Mouse (Mus musculus): Measurements from ENCODE around the gene Wscd1. TPM values are rescaled to one million over a fixed set of nuclear protein-coding genes. Genes with fewer than 3 reads are reported as not detected.
A peak's percentile ranks its signal among the peaks of the same experiment; 100 is the strongest.
"Not testable (repeated sequence)": the region's sequence is repeated elsewhere in the genome, so short reads cannot be mapped to it uniquely, and the experiment has no call there.

Wscd1 gene
- polyA plus RNA-seq, 1 experiment from 2014 or later = 47.7 TPM

- no peak for ATAC-seq
- H3K27me3 ChIP-seq = no peaks in the 10 kb centered on the region
- 68% methylated on average over 2 of the region's 2 CpGs for WGBS
Measured at GRCm38 (mm10) chr11:71811828-71812227, 62.1 kb downstream of the Wscd1 start.

GRCm38 (mm10) chr11:71812921-71813320, 63.2 kb downstream of the Wscd1 start:
- H3K27me3 ChIP-seq = no peaks in the 10 kb centered on the region
- H3K4me3 ChIP-seq = no peak overlapping the region
- H3K4me1 ChIP-seq = peaks cover 8% of the 10 kb centered on the region
- no peak overlapping the region for H3K4me2 ChIP-seq
- no peaks in the 10 kb centered on the region for H3K9me3 ChIP-seq (replicated peaks)
- no peak for ATAC-seq
- WGBS = 89% methylated on average over 7 of the region's 7 CpGs
- H3K27ac ChIP-seq = no peak overlapping the region
- H3K36me3 ChIP-seq (ENCODE audit: poor library complexity, severe bottlenecking) = no peaks in the 10 kb centered on the region
- no peak overlapping the region for H3K9ac ChIP-seq

More at GRCm38 (mm10) chr11:71811828-71812227, 62.1 kb downstream of the Wscd1 start:
- Histone ChIP-seq H3K36me3 (ENCODE audit: poor library complexity, severe bottlenecking) (no peaks in the 10 kb centered on the region), H3K4me2 (no peak overlapping the region), H3K27ac (no peak overlapping the region), H3K4me1 (peaks cover 8% of the 10 kb centered on the region), H3K9ac (no peak overlapping the region), H3K9me3 (replicated peaks) (no peaks in the 10 kb centered on the region), H3K4me3 (no peak overlapping the region)

GRCm38 (mm10) chr11:71814511-71814910, 64.8 kb downstream of the Wscd1 start:
- no peak for ATAC-seq
- H3K4me1 ChIP-seq = peaks cover 8% of the 10 kb centered on the region
- no peaks in the 10 kb centered on the region for H3K36me3 ChIP-seq (ENCODE audit: poor library complexity, severe bottlenecking)
- no peaks in the 10 kb centered on the region for H3K27me3 ChIP-seq
- H3K4me2 ChIP-seq = no peak overlapping the region
- WGBS = 46% methylated on average over 7 of the region's 7 CpGs
- no peak overlapping the region for H3K27ac ChIP-seq
- no peak overlapping the region for H3K4me3 ChIP-seq
- no peak overlapping the region for H3K9ac ChIP-seq
- no peaks in the 10 kb centered on the region for H3K9me3 ChIP-seq (replicated peaks)

DNA sequence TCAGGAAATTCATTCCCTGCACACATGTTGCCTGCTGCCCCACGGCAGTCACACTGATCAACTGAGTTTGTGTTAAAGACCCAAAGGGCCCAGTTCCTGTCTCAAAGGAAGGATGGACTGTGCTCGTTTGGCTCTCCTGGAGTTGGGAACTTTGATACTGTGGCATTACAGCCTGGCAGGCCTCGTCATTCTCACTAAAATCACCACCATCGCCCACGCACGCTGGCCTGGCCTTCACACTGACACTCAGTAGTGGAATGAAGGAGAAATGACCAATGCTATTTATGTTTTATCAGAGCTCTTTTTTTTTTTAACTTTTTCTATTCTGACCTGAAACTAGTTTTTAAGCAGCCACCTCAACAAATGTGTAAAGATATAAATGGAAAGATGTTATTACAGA, 65.6 kb downstream of the Wscd1 start:
- Histone ChIP-seq H3K9me3 (replicated peaks) (no peaks in the 10 kb centered on the region), H3K9ac (no peak overlapping the region), H3K4me1 (peaks cover 11% of the 10 kb centered on the region), H3K4me2 (no peak overlapping the region), H3K27me3 (no peaks in the 10 kb centered on the region), H3K4me3 (no peak overlapping the region), H3K27ac (no peak overlapping the region), H3K36me3 (ENCODE audit: poor library complexity, severe bottlenecking) (no peaks in the 10 kb centered on the region)
- no peak for ATAC-seq
- 83% methylated on average over 6 of the region's 6 CpGs for WGBS

GRCm38 (mm10) chr11:71816918-71817317, 67.2 kb downstream of the Wscd1 start:
- no peaks in the 10 kb centered on the region for H3K9me3 ChIP-seq (replicated peaks)
- H3K4me3 ChIP-seq = no peak overlapping the region
- peaks cover 22% of the 10 kb centered on the region for H3K4me1 ChIP-seq
- no peak overlapping the region for H3K4me2 ChIP-seq
- no peak overlapping the region for H3K9ac ChIP-seq
- 78% methylated on average over 3 of the region's 3 CpGs for WGBS
- no peaks in the 10 kb centered on the region for H3K36me3 ChIP-seq (ENCODE audit: poor library complexity, severe bottlenecking)
- no peaks in the 10 kb centered on the region for H3K27me3 ChIP-seq
- no peak overlapping the region for H3K27ac ChIP-seq
- ATAC-seq = no peak

GRCm38 (mm10) chr11:71817341-71817740, 67.6 kb downstream of the Wscd1 start:
- H3K4me1 ChIP-seq = peaks cover 22% of the 10 kb centered on the region
- no peaks in the 10 kb centered on the region for H3K27me3 ChIP-seq
- H3K4me2 ChIP-seq = no peak overlapping the region
- no peak for ATAC-seq
- H3K27ac ChIP-seq = no peak overlapping the region
- no peak overlapping the region for H3K4me3 ChIP-seq
- no peak overlapping the region for H3K9ac ChIP-seq
- 80% methylated on average over 4 of the region's 4 CpGs for WGBS
- no peaks in the 10 kb centered on the region for H3K9me3 ChIP-seq (replicated peaks)
- no peaks in the 10 kb centered on the region for H3K36me3 ChIP-seq (ENCODE audit: poor library complexity, severe bottlenecking)

DNA sequence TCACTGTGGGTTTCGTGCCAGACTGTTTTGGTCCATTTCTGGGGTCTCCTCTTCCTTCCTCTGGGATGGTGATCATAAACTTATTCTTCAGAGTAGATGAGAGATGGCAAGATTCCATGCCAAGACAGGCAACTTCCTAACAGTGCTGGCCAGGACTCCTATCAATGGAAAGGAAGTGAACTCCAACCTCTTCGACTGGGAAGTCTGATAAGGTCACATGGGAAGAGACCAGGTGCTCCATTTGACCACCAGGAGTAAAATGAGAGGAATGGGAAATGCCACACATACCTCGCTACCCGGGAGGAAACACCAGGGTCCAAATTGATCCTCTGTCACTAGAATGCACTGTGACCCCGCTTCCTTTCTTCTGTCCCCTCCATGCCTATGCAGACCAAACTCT, 68.4 kb downstream of the Wscd1 start:
- Histone ChIP-seq H3K9me3 (replicated peaks) (no peaks in the 10 kb centered on the region), H3K4me3 (no peak overlapping the region), H3K9ac (no peak overlapping the region), H3K4me2 (no peak overlapping the region), H3K4me1 (peaks cover 22% of the 10 kb centered on the region), H3K27me3 (no peaks in the 10 kb centered on the region), H3K27ac (no peak overlapping the region), H3K36me3 (ENCODE audit: poor library complexity, severe bottlenecking) (no peaks in the 10 kb centered on the region)
- ATAC-seq = no peak
- 87% methylated on average over 5 of the region's 5 CpGs for WGBS

DNA sequence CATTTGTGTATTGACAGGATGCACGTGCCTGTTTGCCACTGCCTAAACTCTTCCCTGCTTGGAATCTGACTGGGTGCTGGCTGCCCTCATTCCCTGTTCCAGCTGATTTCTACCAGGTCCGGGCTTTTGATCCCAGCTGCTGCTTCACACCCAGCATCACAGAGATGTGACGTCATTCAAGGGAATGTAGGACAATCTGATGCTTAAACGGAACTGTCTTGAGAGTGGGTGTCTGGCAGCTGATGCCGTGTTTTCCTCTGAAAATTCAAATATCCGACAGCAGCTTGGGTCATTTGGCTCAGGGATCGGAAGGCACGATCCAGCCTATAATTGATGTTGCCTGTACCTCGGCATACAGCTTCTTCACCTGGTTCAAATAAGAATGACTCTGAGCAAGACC, 70.2 kb downstream of the Wscd1 start:
- Histone ChIP-seq H3K27ac (no peak overlapping the region), H3K9ac (no peak overlapping the region), H3K4me3 (no peak overlapping the region), H3K27me3 (no peaks in the 10 kb centered on the region), H3K36me3 (ENCODE audit: poor library complexity, severe bottlenecking) (no peaks in the 10 kb centered on the region), H3K4me1 (peaks cover 15% of the 10 kb centered on the region), H3K4me2 (no peak overlapping the region), H3K9me3 (replicated peaks) (no peaks in the 10 kb centered on the region)
- no peak for ATAC-seq
- WGBS = 87% methylated on average over 9 of the region's 9 CpGs

DNA sequence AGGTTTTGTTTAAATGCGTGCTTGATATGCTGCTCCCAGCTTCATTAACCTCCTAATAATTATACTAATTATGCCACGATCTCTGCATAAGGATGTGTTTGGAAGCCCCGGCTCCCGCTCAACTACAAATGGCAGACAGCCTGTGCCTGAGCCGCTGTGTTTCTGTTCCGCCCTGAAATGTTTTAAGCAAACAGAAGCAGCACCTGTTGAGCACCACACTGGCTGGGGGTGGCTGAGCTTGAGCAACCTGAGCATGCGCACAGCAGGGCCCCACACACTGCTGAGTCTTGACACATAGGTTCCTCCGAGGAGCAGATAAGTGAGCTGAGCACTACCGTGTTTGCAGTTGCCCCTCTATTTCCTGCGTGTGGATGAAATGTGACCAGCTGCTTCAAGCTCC, 71.1 kb downstream of the Wscd1 start:
- peak; percentile 50; the same call in 1 of the 2 replicates for ATAC-seq
- H3K27ac ChIP-seq = no peak overlapping the region
- no peak overlapping the region for H3K9ac ChIP-seq
- no peaks in the 10 kb centered on the region for H3K36me3 ChIP-seq (ENCODE audit: poor library complexity, severe bottlenecking)
- peak overlapping the region; percentile 20 for H3K4me3 ChIP-seq
- H3K4me1 ChIP-seq = peaks cover 18% of the 10 kb centered on the region
- peak overlapping the region; percentile 41 for H3K4me2 ChIP-seq
- 20% methylated on average over 10 of the region's 10 CpGs for WGBS
- H3K27me3 ChIP-seq = no peaks in the 10 kb centered on the region
- H3K9me3 ChIP-seq (replicated peaks) = no peaks in the 10 kb centered on the region

DNA sequence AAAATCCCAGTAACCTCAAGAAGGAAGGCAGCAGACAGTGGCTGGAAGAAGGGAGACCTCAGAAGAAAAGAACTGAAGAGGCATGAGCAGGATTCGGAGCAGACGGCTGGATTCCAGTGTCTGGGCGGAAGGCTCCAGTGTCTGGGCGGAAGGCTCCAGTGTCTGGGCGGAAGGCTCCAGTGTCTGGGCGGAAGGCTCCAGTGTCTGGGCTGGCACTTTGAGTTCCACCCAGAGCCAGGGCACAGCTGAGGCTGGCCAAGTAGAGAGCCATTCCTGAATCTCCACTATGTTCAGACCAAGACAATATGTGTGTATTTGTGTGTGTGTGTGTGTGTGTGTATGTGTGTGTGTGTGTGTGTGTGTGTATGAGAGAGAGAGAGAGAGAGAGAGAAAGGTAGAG, 71.8 kb downstream of the Wscd1 start:
- H3K27ac ChIP-seq; H3K36me3 ChIP-seq (ENCODE audit: poor library complexity, severe bottlenecking); H3K9ac ChIP-seq; H3K9me3 ChIP-seq (replicated peaks); ATAC-seq; H3K27me3 ChIP-seq: not testable (repeated sequence)
- Histone ChIP-seq H3K4me1 (peaks cover 18% of the 10 kb centered on the region), H3K4me2 (peak overlapping the region; percentile 41), H3K4me3 (peak overlapping the region; percentile 20)
- 79% methylated on average over 6 of the region's 6 CpGs for WGBS

DNA sequence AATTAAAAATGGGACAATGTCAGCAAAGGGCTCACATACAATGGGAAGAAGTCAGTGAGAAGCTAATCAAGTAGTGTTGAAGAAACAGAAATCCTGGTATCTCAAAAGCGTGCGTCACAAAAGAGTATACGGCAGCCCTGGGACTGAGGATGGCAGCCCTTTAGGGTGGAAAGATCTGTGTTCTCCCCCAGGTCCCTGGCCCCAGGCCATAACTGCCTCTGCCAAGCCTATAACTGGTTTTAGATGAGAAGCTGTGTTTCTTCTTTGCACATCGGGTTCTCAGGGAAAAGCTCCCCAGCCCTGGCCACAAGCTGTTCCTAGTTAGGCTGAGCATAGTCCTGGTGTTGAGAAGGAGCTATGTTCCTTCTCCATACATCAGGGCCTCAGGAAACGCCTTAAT, 72.3 kb downstream of the Wscd1 start:
- no peak for ATAC-seq
- no peaks in the 10 kb centered on the region for H3K9me3 ChIP-seq (replicated peaks)
- no peaks in the 10 kb centered on the region for H3K27me3 ChIP-seq
- peaks cover 18% of the 10 kb centered on the region for H3K4me1 ChIP-seq
- H3K27ac ChIP-seq = no peak overlapping the region
- no peaks in the 10 kb centered on the region for H3K36me3 ChIP-seq (ENCODE audit: poor library complexity, severe bottlenecking)
- 91% methylated on average over 5 of the region's 5 CpGs for WGBS
- H3K4me2 ChIP-seq = no peak overlapping the region
- no peak overlapping the region for H3K4me3 ChIP-seq
- no peak overlapping the region for H3K9ac ChIP-seq

- no peak overlapping the region for H3K4me2 ChIP-seq
- peaks cover 18% of the 10 kb centered on the region for H3K4me1 ChIP-seq
- H3K27ac ChIP-seq = no peak overlapping the region
- no peaks in the 10 kb centered on the region for H3K9me3 ChIP-seq (replicated peaks)
- H3K27me3 ChIP-seq = no peaks in the 10 kb centered on the region
- no peak overlapping the region for H3K9ac ChIP-seq
- H3K36me3 ChIP-seq (ENCODE audit: poor library complexity, severe bottlenecking) = no peaks in the 10 kb centered on the region
- ATAC-seq = no peak
- WGBS = 56% methylated on average over 4 of the region's 4 CpGs
- H3K4me3 ChIP-seq = no peak overlapping the region
Measured at GRCm38 (mm10) chr11:71824971-71825370, 75.3 kb downstream of the Wscd1 start.

Measured in forebrain, embryonic 13.5 days (tissue).